Mouse (Mus musculus): ENCODE measurements around the gene Tnfrsf4.

GRCm38 (mm10) chr4:156021942-156022419 is 8.3 kb downstream of the Tnfrsf4 start:
- TF ChIP-seq POLR2A (IDR thresholded peaks at IDR 0.05; ENCODE audit: borderline replicate concordance, extremely low read depth, insufficient read depth, insufficient read length, poor library complexity, severe bottlenecking) (no peak), CTCF (IDR thresholded peaks at IDR 0.05; ENCODE audit: borderline replicate concordance, extremely low read depth, insufficient read depth, insufficient read length) (no peak)
